Mouse (Mus musculus) ES-Bruce4 (cell line): ENCODE results near the gene Ick. TPM values are rescaled to one million over a fixed set of nuclear protein-coding genes. Genes with fewer than 3 reads are reported as not detected.
"Not testable (repeated sequence)": the region's sequence is repeated elsewhere in the genome, so short reads cannot be mapped to it uniquely, and the experiment has no call there.

Experiments used
- H3K27ac ChIP-seq: 2 replicates; pipeline ENCODE4 v1.5.1; 2012; ENCODE audit warnings: low read length, inconsistent platforms; ENCODE audit not compliant: insufficient read depth
- H3K27me3 ChIP-seq: 2 replicates; pipeline ENCODE4 v1.6.1; 2012; ENCODE audit warnings: mild to moderate bottlenecking, low read length, inconsistent platforms; ENCODE audit not compliant: control insufficient read depth, poor library complexity, insufficient read depth, severe bottlenecking
- H3K36me3 ChIP-seq: 2 replicates; pipeline ENCODE4 v1.6.1; 2012; ENCODE audit warnings: inconsistent platforms, mild to moderate bottlenecking, low read length, moderate library complexity; ENCODE audit not compliant: control insufficient read depth, poor library complexity, insufficient read depth, severe bottlenecking
- H3K4me1 ChIP-seq: one replicate; pipeline ENCODE4 v1.8.1; 2011; ENCODE audit warnings: low read length; ENCODE audit not compliant: control insufficient read depth, insufficient read depth
- H3K4me3 ChIP-seq: 2 replicates; pipeline ENCODE4 v1.5.1; 2011; ENCODE audit warnings: low read depth, mild to moderate bottlenecking, low read length
- H3K9ac ChIP-seq: 2 replicates; pipeline ENCODE4 v1.6.1; 2012; ENCODE audit warnings: low read depth, mild to moderate bottlenecking, inconsistent platforms; ENCODE audit not compliant: poor library complexity, severe bottlenecking
- H3K9me3 ChIP-seq: replicated peaks from 2 replicates; pipeline ENCODE4 v1.6.1; 2012; ENCODE audit warnings: mild to moderate bottlenecking, low read length, inconsistent platforms; ENCODE audit not compliant: control insufficient read depth, poor library complexity, insufficient read depth, severe bottlenecking
- CTCF ChIP-seq: IDR thresholded peaks from one replicate; pipeline ENCODE4 v1.8.1; 2011; ENCODE audit warnings: low read depth, low read length
- EP300 ChIP-seq: IDR thresholded peaks from 2 replicates; pipeline ENCODE4 v1.6.1; 2011; ENCODE audit warnings: low read depth, low read length; ENCODE audit not compliant: insufficient read depth
- POLR2A ChIP-seq: IDR thresholded peaks from one replicate; pipeline ENCODE4 v1.8.1; 2011; ENCODE audit warnings: low read length; ENCODE audit not compliant: insufficient read depth
- polyA plus RNA-seq: library from polyadenylated mRNA; stranded (reverse); fragments of >200 nt; gene quantifications from 2 replicates; pipeline ENCODE4 v1.2.4, GENCODE M21; 2011; ENCODE audit warnings: low read depth; ENCODE audit not compliant: missing spikeins, insufficient read depth, insufficient read length

The Ick gene
- polyA plus RNA-seq, 1 experiment: 17.5 TPM

- Histone ChIP-seq H3K36me3 (no peaks in the 10 kb centered on the region), H3K4me1 (peaks cover 1% of the 10 kb centered on the region), H3K27ac (0 out of 2 replicates have a peak overlapping the region, but pooled peaks have one; percentile 24), H3K4me3 (no peak overlapping the region), H3K9me3 (no peaks in the 10 kb centered on the region), H3K27me3 (no peaks in the 10 kb centered on the region), H3K9ac (no peak overlapping the region)
- TF ChIP-seq EP300: no peak
- TF ChIP-seq POLR2A: no peak
- TF ChIP-seq CTCF: no peak
These were observed 65.0 kb downstream of the Ick start for GRCm38 (mm10) chr9:78174016-78174415.

- H3K9ac ChIP-seq: not testable (repeated sequence)
These were observed 65.9 kb downstream of the Ick start for GRCm38 (mm10) chr9:78174925-78175276.

DNA sequence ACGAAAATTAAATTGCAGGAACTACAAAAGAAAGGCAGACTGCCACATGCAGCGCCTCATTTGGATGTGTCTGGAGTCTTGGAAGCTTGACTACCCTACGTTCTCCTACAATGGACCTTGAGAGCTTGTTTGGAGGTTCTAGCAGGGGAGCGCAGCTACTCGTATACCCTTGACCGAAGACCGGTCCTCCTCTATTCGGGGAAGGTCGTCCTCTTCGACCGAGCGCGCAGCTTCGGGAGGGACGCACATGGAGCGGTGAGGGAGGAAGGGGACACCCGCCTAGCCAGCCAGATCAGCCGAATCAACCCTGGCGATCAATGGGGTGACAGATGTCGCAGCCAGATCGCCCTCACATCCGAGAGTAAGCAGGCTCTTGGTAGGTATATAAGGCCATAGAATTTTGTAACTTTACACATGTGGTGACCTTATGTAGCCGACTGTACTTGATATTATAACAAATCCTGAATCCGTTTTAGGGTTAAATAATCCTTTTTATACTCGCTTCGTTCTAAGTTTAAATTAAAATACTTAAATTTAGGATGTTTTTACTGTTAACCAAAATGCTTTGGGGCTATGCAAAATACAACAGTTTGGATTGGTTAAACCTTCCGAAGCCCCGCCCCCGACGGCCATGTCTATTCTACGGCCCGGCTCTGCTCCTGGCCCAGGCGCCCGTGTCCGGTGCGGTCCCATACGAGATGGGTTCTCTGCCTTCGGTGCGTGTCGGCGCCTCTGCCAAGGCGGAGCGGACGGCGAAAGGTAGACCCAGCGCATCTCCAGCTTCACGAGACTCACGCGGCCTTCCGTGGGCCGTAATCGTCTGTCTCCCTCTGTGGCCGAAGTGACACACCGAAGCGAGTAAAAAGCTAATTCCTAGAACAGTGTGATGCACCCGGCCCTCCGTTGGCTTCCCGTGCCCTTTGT is 66.5 kb downstream of the Ick start:
- peak overlapping the region; percentile 55 for H3K9ac ChIP-seq
- H3K4me1 ChIP-seq: no peaks in the 10 kb centered on the region
- H3K27me3 ChIP-seq: no peaks in the 10 kb centered on the region
- peak overlapping the region; percentile 80 for H3K4me3 ChIP-seq
- no peaks in the 10 kb centered on the region for H3K9me3 ChIP-seq
- TF ChIP-seq POLR2A: peak; percentile 80
- TF ChIP-seq CTCF: no peak
- TF ChIP-seq EP300: no peak
- H3K36me3 ChIP-seq: no peaks in the 10 kb centered on the region
- H3K27ac ChIP-seq: peak overlapping the region; percentile 70

More at GRCm38 (mm10) chr9:78174925-78175276, 65.9 kb downstream of the Ick start:
- H3K36me3 ChIP-seq, H3K9me3 ChIP-seq, H3K4me3 ChIP-seq, H3K4me1 ChIP-seq, H3K27me3 ChIP-seq: not testable (repeated sequence)
- H3K27ac ChIP-seq: peak overlapping the region; percentile 83

- Histone ChIP-seq H3K4me3 (peak overlapping the region; percentile 80), H3K27ac (peak overlapping the region; percentile 70), H3K9ac (peak overlapping the region; percentile 55), H3K9me3 (no peaks in the 10 kb centered on the region), H3K4me1 (no peaks in the 10 kb centered on the region), H3K36me3 (no peaks in the 10 kb centered on the region), H3K27me3 (no peaks in the 10 kb centered on the region)
- TF ChIP-seq POLR2A (no peak), EP300 (peak; percentile 68), CTCF (peak; percentile 84)
These were observed 67.3 kb downstream of the Ick start for GRCm38 (mm10) chr9:78176201-78176727.

DNA sequence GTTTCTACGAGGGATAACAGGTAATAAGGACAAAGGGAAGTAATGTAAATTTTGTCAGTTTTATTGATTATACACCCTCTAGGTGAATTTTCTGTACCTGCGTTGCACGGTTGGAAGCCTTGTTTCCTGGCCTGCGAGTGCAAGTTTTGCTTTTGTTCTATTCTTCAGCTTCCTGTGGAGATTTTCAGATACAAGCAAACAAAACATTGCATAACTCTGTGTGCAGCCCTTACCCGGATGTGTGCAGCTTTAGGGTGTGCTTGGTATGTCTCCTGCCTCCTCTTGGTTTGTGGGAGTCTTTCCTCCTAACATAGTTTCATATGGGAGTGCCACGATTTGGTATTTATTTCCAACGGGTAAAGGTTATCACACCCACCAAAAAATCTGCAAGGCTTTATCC is 67.8 kb downstream of the Ick start:
- no peak for TF ChIP-seq CTCF
- no peak for TF ChIP-seq EP300

GRCm38 (mm10) chr9:78178197-78178596 is 69.2 kb downstream of the Ick start:
- no peaks in the 10 kb centered on the region for H3K4me1 ChIP-seq
- H3K9ac ChIP-seq: no peak overlapping the region
- H3K27me3 ChIP-seq: no peaks in the 10 kb centered on the region
- no peaks in the 10 kb centered on the region for H3K36me3 ChIP-seq
- no peak overlapping the region for H3K27ac ChIP-seq
- no peaks in the 10 kb centered on the region for H3K9me3 ChIP-seq
- H3K4me3 ChIP-seq: no peak overlapping the region
- TF ChIP-seq CTCF (no peak), EP300 (no peak), POLR2A (no peak)

More for the DNA sequence above, 67.8 kb downstream of the Ick start:
- no peaks in the 10 kb centered on the region for H3K4me1 ChIP-seq
- peak overlapping the region; percentile 41; the same call in 1 of the 2 replicates for H3K27ac ChIP-seq
- no peak overlapping the region; the same call in 1 of the 2 replicates for H3K4me3 ChIP-seq
- no peaks in the 10 kb centered on the region for H3K36me3 ChIP-seq
- no peak overlapping the region for H3K9ac ChIP-seq
- no peaks in the 10 kb centered on the region for H3K27me3 ChIP-seq
- no peaks in the 10 kb centered on the region for H3K9me3 ChIP-seq
